Comparison of ENCODE assay signal across 23 mouse cellular contexts in genomic region chr7:136727628-136728402, GRCm38 (mm10).
"Had no signal": no experiment of that assay in that cellular context is flagged by ENCODE, and none has a peak within 500 bp of the region (broad histone marks: within the 10 kb centered on the region; RNA-seq: fewer than 3 reads in every experiment).

No protein-coding gene starts in this region.

- H3K9ac ChIP-seq: limb, embryonic 12.5 days; limb, embryonic 15.5 days; liver, embryonic 14.5 days; liver, postnatal 0 days; lung, embryonic 15.5 days; midbrain, embryonic 13.5 days; stomach, embryonic 15.5 days had no signal

- DNase-seq: kidney, postnatal 36 days; layer of hippocampus, adult 9-11 months; left cerebral cortex, postnatal 4 days; liver, postnatal 0 days; lung, postnatal 10 days; lung, postnatal 36 days; spleen, adult 18-20 months; thymus, adult 2 months; thymus, postnatal 14 days; thymus, postnatal 4 days had no signal

- H3K27ac ChIP-seq: hindbrain, postnatal 0 days; kidney, postnatal 0 days; limb, embryonic 12.5 days; limb, embryonic 15.5 days; liver, embryonic 14.5 days; lung, embryonic 15.5 days; midbrain, embryonic 10.5 days; midbrain, embryonic 13.5 days; stomach, embryonic 15.5 days had no signal

- H3K4me2 ChIP-seq: limb, embryonic 12.5 days; limb, embryonic 15.5 days; liver, embryonic 11.5 days; lung, embryonic 15.5 days; midbrain, embryonic 13.5 days; stomach, embryonic 15.5 days had no signal

- ATAC-seq: hindbrain, postnatal 0 days; inflammation-experienced regulatory T-cells, adult 6 months; liver, postnatal 0 days; midbrain, embryonic 13.5 days; midbrain, embryonic 16.5 days had no signal

- H3K4me1 ChIP-seq: limb, embryonic 12.5 days; limb, embryonic 15.5 days; lung, embryonic 15.5 days; megakaryocyte, embryonic 14.5 days; stomach, embryonic 15.5 days had no signal

- H3K27me3 ChIP-seq: limb, embryonic 15.5 days; lung, embryonic 15.5 days; megakaryocyte, embryonic 14.5 days; midbrain, embryonic 13.5 days; stomach, embryonic 15.5 days had no signal

- H3K4me3 ChIP-seq: limb, embryonic 12.5 days; limb, embryonic 15.5 days; lung, embryonic 15.5 days; megakaryocyte, embryonic 14.5 days; midbrain, embryonic 10.5 days; midbrain, embryonic 13.5 days; stomach, embryonic 15.5 days had no signal

- H3K36me3 ChIP-seq: limb, embryonic 12.5 days; limb, embryonic 15.5 days; lung, embryonic 15.5 days; midbrain, embryonic 10.5 days; midbrain, embryonic 13.5 days; stomach, embryonic 15.5 days had no signal

- H3K9me3 ChIP-seq: limb, embryonic 12.5 days; limb, embryonic 15.5 days; lung, embryonic 15.5 days; midbrain, embryonic 10.5 days; midbrain, embryonic 13.5 days; stomach, embryonic 15.5 days had no signal
